Mouse (Mus musculus) kidney, postnatal 0 days (tissue): ENCODE measurements around the gene Fkrp. TPM values are rescaled to one million over a fixed set of nuclear protein-coding genes. Genes with fewer than 3 reads are reported as not detected.
A peak's percentile ranks its signal among the peaks of the same experiment; 100 is the strongest.

Experiments
- ATAC-seq: fragments of 200-750 bp; cut with Nextera tagmentation; replicated peaks from 2 replicates; pipeline ENCODE4 v1.8.0; 2017; ENCODE audit warnings: low read depth, moderate number of reproducible peaks, moderate TSS enrichment, moderate library complexity; ENCODE audit not compliant: low FRiP score
- DNase-seq: peaks from one replicate; pipeline ENCODE4 v3.0.0-alpha.2; 2016; ENCODE audit warnings: low spot score
- H3K27ac ChIP-seq: fragments of 300-500 bp; sonication (generic); 2 replicates; pipeline ENCODE4 v1.5.1; 2014; ENCODE audit warnings: mild to moderate bottlenecking
- H3K27me3 ChIP-seq: fragments of 300-500 bp; sonication (generic); 2 replicates; pipeline ENCODE4 v1.6.1; 2014; ENCODE audit warnings: low read length, mixed read lengths; ENCODE audit not compliant: insufficient read depth
- H3K36me3 ChIP-seq: fragments of 300-500 bp; sonication (generic); 2 replicates; pipeline ENCODE4 v1.6.1; 2014; ENCODE audit warnings: low read length, mixed read lengths; ENCODE audit not compliant: insufficient read depth
- H3K4me1 ChIP-seq: fragments of 300-500 bp; sonication (generic); replicated peaks from 2 replicates; pipeline ENCODE4 v1.6.1; 2014; ENCODE audit warnings: antibody characterized with exemption, low read length, mixed read lengths; ENCODE audit not compliant: insufficient read depth
- H3K4me2 ChIP-seq: fragments of 300-500 bp; sonication (generic); 2 replicates; pipeline ENCODE4 v1.6.1; 2014; ENCODE audit warnings: mild to moderate bottlenecking, low read length, moderate library complexity, mixed read lengths
- H3K4me3 ChIP-seq: fragments of 300-500 bp; sonication (generic); replicated peaks from 2 replicates; pipeline ENCODE4 v1.5.1; 2014; ENCODE audit warnings: low read depth, low read length
- H3K9ac ChIP-seq: fragments of 300-500 bp; sonication (generic); 2 replicates; pipeline ENCODE4 v1.6.1; 2014; ENCODE audit warnings: low read depth, low read length
- H3K9me3 ChIP-seq: fragments of 300-500 bp; sonication (generic); replicated peaks from 2 replicates; pipeline ENCODE4 v1.6.1; 2016; ENCODE audit warnings: low read length, inconsistent platforms, mixed read lengths
- CTCF ChIP-seq: IDR thresholded peaks from 2 replicates; pipeline ENCODE4 v1.5.1; 2016; ENCODE audit warnings: antibody characterized with exemption, low read depth, mild to moderate bottlenecking, moderate library complexity
- WGBS: fragments of 180-500 bp; shearing (Covaris S2); extraction: QIAGEN DNeasy Blood & Tissue Kit; methylation state at CpG from one replicate; pipeline ENCODE4 v1.1.7; 2014; 5-methylcytosine and 5-hydroxymethylcytosine counted together
- polyA plus RNA-seq: library from polyadenylated mRNA; unstranded; fragments of >200 nt; fragmentation: Nextera tagmentation; extraction: Ambion mirVana; gene quantifications from 2 replicates; pipeline ENCODE4 v1.2.1, GENCODE M21; 2015

Gene Fkrp
- polyA plus RNA-seq, 1 experiment from 2014 or later: 32.0 TPM

- peaks cover 34% of the 10 kb centered on the region; the same call in 1 of the 2 replicates for H3K36me3 ChIP-seq
These were observed 26.1 kb upstream of the Fkrp start, which contains the start of gene Prkd2 for GRCm38 (mm10) chr7:16842645-16843063. Prkd2 (plus strand) TSS chr7:16842902.

GRCm38 (mm10) chr7:16841561-16842560 lies 25.3 kb upstream of the Fkrp start:
- TF ChIP-seq CTCF: no peak
- Histone ChIP-seq H3K4me1 (peaks cover 11% of the 10 kb centered on the region), H3K9ac (peak overlapping the region; percentile 75), H3K27me3 (no peaks in the 10 kb centered on the region), H3K4me3 (peak overlapping the region; percentile 63; the same call in 1 of the 2 replicates), H3K4me2 (peak overlapping the region; percentile 94), H3K36me3 (peaks cover 40% of the 10 kb centered on the region; the same call in 1 of the 2 replicates), H3K27ac (peak overlapping the region; percentile 84), H3K9me3 (no peaks in the 10 kb centered on the region)
- DNase-seq (no peak), ATAC-seq (no peak)
- 34% methylated on average over 11 of the region's 11 CpGs for WGBS

More at GRCm38 (mm10) chr7:16842645-16843063, 26.1 kb upstream of the Fkrp start, which contains the start of gene Prkd2:
- Histone ChIP-seq H3K9ac (peak within 1 kb of the TSS; percentile 75), H3K4me2 (peak within 1 kb of the TSS; percentile 94), H3K4me1 (peaks cover 11% of the 10 kb centered on the region), H3K27me3 (no peaks in the 10 kb centered on the region), H3K27ac (peak within 1 kb of the TSS; percentile 84), H3K9me3 (no peaks in the 10 kb centered on the region), H3K4me3 (peak within 1 kb of the TSS; percentile 63)
- ATAC-seq: peak; percentile 75
- WGBS: under 1% methylated on average over 32 of the region's 32 CpGs
- peak; percentile 94 for DNase-seq
- no peak for TF ChIP-seq CTCF

- DNase-seq (no peak), ATAC-seq (no peak)
- Histone ChIP-seq H3K27me3 (no peaks in the 10 kb centered on the region), H3K9ac (no peak overlapping the region), H3K36me3 (peaks cover 40% of the 10 kb centered on the region; the same call in 1 of the 2 replicates), H3K4me2 (no peak overlapping the region), H3K4me3 (no peak overlapping the region), H3K4me1 (peaks cover 11% of the 10 kb centered on the region), H3K27ac (no peak overlapping the region), H3K9me3 (no peaks in the 10 kb centered on the region)
- WGBS: 77% methylated on average over 4 of the region's 4 CpGs
- no peak for TF ChIP-seq CTCF
These were observed 24.5 kb upstream of the Fkrp start for GRCm38 (mm10) chr7:16841078-16841477.

- H3K4me2 ChIP-seq: no peak overlapping the region
- H3K27me3 ChIP-seq: no peaks in the 10 kb centered on the region
- no peak for TF ChIP-seq CTCF
- WGBS: 75% methylated on average over 2 of the region's 2 CpGs
- ATAC-seq (no peak), DNase-seq (no peak)
- H3K4me3 ChIP-seq: no peak overlapping the region
- H3K4me1 ChIP-seq: peaks cover 10% of the 10 kb centered on the region; the same call in 1 of the 2 replicates
- no peak overlapping the region for H3K27ac ChIP-seq
- H3K36me3 ChIP-seq: peaks cover 40% of the 10 kb centered on the region; the same call in 1 of the 2 replicates
- no peak overlapping the region for H3K9ac ChIP-seq
- no peaks in the 10 kb centered on the region for H3K9me3 ChIP-seq
These were observed 23.6 kb upstream of the Fkrp start for GRCm38 (mm10) chr7:16840109-16840491.

GRCm38 (mm10) chr7:16839427-16840108 lies 23.0 kb upstream of the Fkrp start:
- peaks cover 5% of the 10 kb centered on the region; the same call in 1 of the 2 replicates for H3K4me1 ChIP-seq
- H3K9me3 ChIP-seq: no peaks in the 10 kb centered on the region
- DNase-seq (no peak), ATAC-seq (no peak)
- H3K4me2 ChIP-seq: no peak overlapping the region
- no peak for TF ChIP-seq CTCF
- H3K4me3 ChIP-seq: no peak overlapping the region
- H3K27me3 ChIP-seq: no peaks in the 10 kb centered on the region
- peaks cover 44% of the 10 kb centered on the region; the same call in 1 of the 2 replicates for H3K36me3 ChIP-seq
- 94% methylated on average over 12 of the region's 12 CpGs for WGBS
- no peak overlapping the region for H3K9ac ChIP-seq
- H3K27ac ChIP-seq: no peak overlapping the region
